Mouse (Mus musculus) E14TG2a.4 (cell line): ENCODE measurements at regions not wholly inside any gene's neighbourhood (a gene's known extent, or its start where the extent isn't known, plus 50 kb on each side); places are given as distances from the start of the nearest gene placed in this dataset.

Experiments used
- CTCF ChIP-seq: conservative IDR thresholded peaks from 2 replicates; pipeline ENCODE4 v1.5.1; 2014; ENCODE audit warnings: low read length
- NANOG ChIP-seq: IDR thresholded peaks from 2 replicates; pipeline ENCODE4 v1.6.1; 2014; ENCODE audit warnings: borderline replicate concordance, low read length, mixed read lengths
- POU5F1 ChIP-seq: IDR thresholded peaks from 2 replicates; pipeline ENCODE4 v1.6.1; 2014; ENCODE audit warnings: low read length, borderline replicate concordance

- TF ChIP-seq CTCF (no peak), POU5F1 (no peak), NANOG (no peak)
Measured at GRCm38 (mm10) chr6:7306956-7307355, 247.7 kb upstream of the Tac1 start.
